Mouse (Mus musculus) lung, adult 2 months (tissue): ENCODE data around the gene Gfpt2.

ENCODE experiments used
- CTCF ChIP-seq: fragments of 200-500 bp; IDR thresholded peaks from 2 replicates; pipeline ENCODE4 v1.5.1; 2011; ENCODE audit warnings: mild to moderate bottlenecking, low read length, control low read depth; ENCODE audit not compliant: insufficient read depth
- POLR2A ChIP-seq: fragments of 200-500 bp; IDR thresholded peaks from 2 replicates; pipeline ENCODE4 v1.6.1; 2011; ENCODE audit warnings: low read depth, mild to moderate bottlenecking, control low read depth, low read length, borderline replicate concordance; ENCODE audit errors: extremely low read depth

GRCm38 (mm10) chr11:49764023-49764422 is 30.0 kb upstream of the Gfpt2 start:
- TF ChIP-seq POLR2A (no peak), CTCF (no peak)
